Mouse (Mus musculus) limb, embryonic 14.5 days (tissue): ENCODE data around the gene Olfr279. TPM values are rescaled to one million over a fixed set of nuclear protein-coding genes. Genes with fewer than 3 reads are reported as not detected.
A peak's percentile ranks its signal among the peaks of the same experiment; 100 is the strongest.

Experiments used
- ATAC-seq: fragments of 200-750 bp; cut with Nextera tagmentation; 2 replicates; pipeline ENCODE4 v1.8.0; 2017; ENCODE audit warnings: low read depth, moderate number of reproducible peaks, moderate TSS enrichment; ENCODE audit not compliant: low FRiP score
- DNase-seq: peaks from one replicate; pipeline ENCODE4 v3.0.0-alpha.2; 2015; ENCODE audit warnings: low spot score
- H3K27ac ChIP-seq: fragments of 300-500 bp; sonication (generic); replicated peaks from 2 replicates; pipeline ENCODE4 v1.5.1; 2014; ENCODE audit warnings: low read depth, mild to moderate bottlenecking, low read length, moderate library complexity, mixed read lengths
- H3K27me3 ChIP-seq: fragments of 300-500 bp; sonication (generic); 2 replicates; pipeline ENCODE4 v1.6.1; 2014; ENCODE audit warnings: low read length, mixed read lengths; ENCODE audit not compliant: control insufficient read depth, insufficient read depth
- H3K36me3 ChIP-seq: fragments of 300-500 bp; sonication (generic); 2 replicates; pipeline ENCODE4 v1.6.1; 2014; ENCODE audit warnings: mild to moderate bottlenecking, low read length, moderate library complexity, mixed read lengths; ENCODE audit not compliant: control insufficient read depth, insufficient read depth
- H3K4me1 ChIP-seq: fragments of 300-500 bp; sonication (generic); 2 replicates; pipeline ENCODE4 v1.6.1; 2014; ENCODE audit warnings: antibody characterized with exemption, low read length, mixed read lengths; ENCODE audit not compliant: control insufficient read depth, insufficient read depth
- H3K4me2 ChIP-seq: fragments of 300-500 bp; sonication (generic); replicated peaks from 2 replicates; pipeline ENCODE4 v1.6.1; 2014; ENCODE audit warnings: low read depth, mild to moderate bottlenecking, low read length, moderate library complexity; ENCODE audit not compliant: severe bottlenecking
- H3K4me3 ChIP-seq: fragments of 300-500 bp; sonication (generic); replicated peaks from 2 replicates; pipeline ENCODE4 v1.5.1; 2014; ENCODE audit warnings: low read length
- H3K9ac ChIP-seq: fragments of 300-500 bp; sonication (generic); 2 replicates; pipeline ENCODE4 v1.6.1; 2014; ENCODE audit warnings: mild to moderate bottlenecking, low read depth, low read length, moderate library complexity; ENCODE audit not compliant: severe bottlenecking
- H3K9me3 ChIP-seq: fragments of 300-500 bp; sonication (generic); 2 replicates; pipeline ENCODE4 v1.6.1; 2016; ENCODE audit warnings: low read length; ENCODE audit not compliant: control insufficient read depth
- POLR2A ChIP-seq: fragments of 200-500 bp; IDR thresholded peaks from 2 replicates; pipeline ENCODE4 v1.8.0; 2012; ENCODE audit warnings: inconsistent platforms, mild to moderate bottlenecking, moderate library complexity, borderline replicate concordance; ENCODE audit not compliant: insufficient read depth, insufficient read length; ENCODE audit errors: extremely low read depth
- WGBS: fragments of 180-500 bp; shearing (Covaris S2); extraction: QIAGEN DNeasy Blood & Tissue Kit; methylation state at CpG from one replicate; pipeline ENCODE4 v1.1.7; 2014; 5-methylcytosine and 5-hydroxymethylcytosine counted together
- polyA plus RNA-seq, 2 experiments: library from polyadenylated mRNA; depleted of rRNA in 1 of 2; stranded (reverse) in 1 of 2; unstranded in 1 of 2; fragments of >200 nt; fragmentation: Nextera tagmentation in 1 of 2; extraction: Ambion mirVana in 1 of 2; gene quantifications; 2 replicates each; pipeline versions ENCODE4 v1.2.1 to v1.2.3; 2012 to 2014

The Olfr279 gene
- polyA plus RNA-seq, 2 experiments = not detected

- peaks cover 46% of the 10 kb centered on the region for H3K36me3 ChIP-seq
- no peak for ATAC-seq
- no peak for TF ChIP-seq POLR2A
- DNase-seq = no peak
- H3K4me3 ChIP-seq = peak overlapping the region; percentile 82
- no peak overlapping the region for H3K27ac ChIP-seq
- peak overlapping the region; percentile 78 for H3K4me2 ChIP-seq
- no peaks in the 10 kb centered on the region for H3K9me3 ChIP-seq
- no peaks in the 10 kb centered on the region for H3K27me3 ChIP-seq
- peak overlapping the region; percentile 93 for H3K9ac ChIP-seq
- H3K4me1 ChIP-seq = peaks cover 8% of the 10 kb centered on the region; the same call in 1 of the 2 replicates
- WGBS = 28% methylated on average over 5 of the region's 5 CpGs
Observed at GRCm38 (mm10) chr15:98532281-98532680, 40.1 kb downstream of the Olfr279 start.

DNA sequence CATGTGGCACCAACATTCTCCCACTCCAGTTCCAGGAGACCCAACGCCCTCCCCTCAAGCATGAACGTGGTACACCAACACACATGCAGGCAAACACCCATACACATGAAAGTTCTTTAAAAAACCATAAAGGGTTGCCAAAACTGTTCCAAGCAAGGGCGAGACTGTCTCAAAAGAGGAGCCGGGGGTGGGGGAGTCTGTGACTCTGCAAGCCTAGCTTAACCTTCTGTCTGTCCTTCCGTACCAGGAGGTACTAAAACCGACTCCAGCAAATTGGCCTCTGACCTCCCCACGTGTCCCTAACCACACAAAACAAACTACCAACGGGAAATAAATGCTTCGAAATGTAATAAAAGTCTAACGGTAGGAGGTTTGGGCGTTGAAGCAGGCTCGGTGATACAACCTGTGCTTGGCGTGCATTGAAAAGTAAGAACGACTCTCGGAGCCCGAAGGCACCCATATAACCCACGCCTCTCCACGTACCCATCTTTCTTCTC is 40.9 kb downstream of the Olfr279 start:
- Histone ChIP-seq H3K4me1 (peaks cover 8% of the 10 kb centered on the region; the same call in 1 of the 2 replicates), H3K9ac (peak overlapping the region; percentile 93), H3K27ac (no peak overlapping the region; the same call in 1 of the 2 replicates), H3K27me3 (no peaks in the 10 kb centered on the region), H3K36me3 (peaks cover 43% of the 10 kb centered on the region), H3K9me3 (no peaks in the 10 kb centered on the region), H3K4me2 (peak overlapping the region; percentile 78), H3K4me3 (peak overlapping the region; percentile 82)
- DNase-seq (no peak), ATAC-seq (no peak)
- under 1% methylated on average over 18 of the region's 18 CpGs for WGBS
- no peak for TF ChIP-seq POLR2A

DNA sequence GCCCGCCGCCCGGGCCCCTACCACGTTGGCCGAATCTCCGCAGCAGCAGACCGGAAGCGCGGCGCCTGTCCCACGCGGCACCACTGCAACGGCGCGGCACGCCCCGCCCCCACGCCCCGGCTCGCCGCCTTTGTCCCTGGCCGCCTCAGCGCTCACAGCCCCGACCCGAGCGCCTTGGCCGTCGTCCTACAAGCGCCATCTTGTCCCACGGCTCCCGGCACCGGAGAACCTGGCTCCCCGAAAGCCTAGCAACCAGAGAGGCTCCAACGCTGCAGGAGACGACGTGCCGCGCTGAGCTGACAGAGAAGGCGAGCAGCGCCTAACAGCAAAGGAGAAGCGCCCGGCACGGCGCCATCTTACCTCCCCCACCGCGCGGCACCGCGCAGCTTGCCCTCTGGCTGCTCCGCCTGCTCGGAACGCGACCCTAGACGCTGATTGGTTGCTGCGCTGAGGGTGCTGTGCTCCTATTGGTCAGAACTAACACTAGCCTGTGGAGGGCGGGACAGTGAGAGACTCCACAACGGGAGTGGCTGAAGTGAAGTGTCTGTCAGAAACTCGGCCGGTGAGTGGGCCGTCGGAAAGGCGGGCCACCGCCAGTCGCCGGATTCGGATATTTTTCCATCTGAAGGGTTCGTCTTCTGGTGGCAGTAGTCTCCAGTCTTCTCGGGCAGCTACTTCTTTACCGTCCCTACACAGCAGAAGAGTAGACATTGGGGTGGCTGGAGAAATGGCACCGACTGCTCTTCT is 41.9 kb downstream of the Olfr279 start, which contains the start of gene Kansl2:
Kansl2 (minus strand) TSS at position 384 of the 747 bp plus-strand sequence.
- peak; percentile 100 for ATAC-seq
- H3K4me1 ChIP-seq = peaks cover 8% of the 10 kb centered on the region; the same call in 1 of the 2 replicates
- TF ChIP-seq POLR2A = peak; percentile 99
- peak within 1 kb of the TSS; percentile 82 for H3K4me3 ChIP-seq
- peak; percentile 99 for DNase-seq
- WGBS = 2% methylated on average over 45 of the region's 70 CpGs
- no peaks in the 10 kb centered on the region for H3K27me3 ChIP-seq
- H3K4me2 ChIP-seq = peak within 1 kb of the TSS; percentile 78
- peak within 1 kb of the TSS; percentile 93 for H3K9ac ChIP-seq
- peak within 1 kb of the TSS; percentile 98 for H3K27ac ChIP-seq
- no peaks in the 10 kb centered on the region for H3K9me3 ChIP-seq
- peaks cover 39% of the 10 kb centered on the region for H3K36me3 ChIP-seq

GRCm38 (mm10) chr15:98535921-98536320 is 43.7 kb downstream of the Olfr279 start:
- H3K4me3 ChIP-seq = no peak overlapping the region
- H3K36me3 ChIP-seq = peaks cover 35% of the 10 kb centered on the region
- peaks cover 8% of the 10 kb centered on the region; the same call in 1 of the 2 replicates for H3K4me1 ChIP-seq
- H3K27me3 ChIP-seq = no peaks in the 10 kb centered on the region
- no peak overlapping the region for H3K9ac ChIP-seq
- no peak overlapping the region for H3K4me2 ChIP-seq
- ATAC-seq (no peak), DNase-seq (no peak)
- TF ChIP-seq POLR2A = no peak
- 76% methylated on average over 4 of the region's 4 CpGs for WGBS
- H3K27ac ChIP-seq = no peak overlapping the region
- no peaks in the 10 kb centered on the region for H3K9me3 ChIP-seq

- DNase-seq (no peak), ATAC-seq (no peak)
- Histone ChIP-seq H3K27me3 (no peaks in the 10 kb centered on the region), H3K9ac (no peak overlapping the region), H3K4me2 (no peak overlapping the region), H3K4me1 (peaks cover 8% of the 10 kb centered on the region; the same call in 1 of the 2 replicates), H3K27ac (no peak overlapping the region), H3K9me3 (no peaks in the 10 kb centered on the region), H3K36me3 (peaks cover 37% of the 10 kb centered on the region), H3K4me3 (no peak overlapping the region)
- 77% methylated on average over 8 of the region's 8 CpGs for WGBS
- no peak for TF ChIP-seq POLR2A
Observed at GRCm38 (mm10) chr15:98536828-98537510, 44.8 kb downstream of the Olfr279 start.
